Mouse (Mus musculus) thymus, adult 2 months (tissue): ENCODE results near the gene 2300009A05Rik. TPM values are rescaled to one million over a fixed set of nuclear protein-coding genes. Genes with fewer than 3 reads are reported as not detected.

ENCODE experiments used
- DNase-seq: peaks from one replicate; pipeline ENCODE4 v3.0.0; 2021
- H3K27ac ChIP-seq: fragments of 200-500 bp; 2 replicates; pipeline ENCODE4 v1.5.1; 2012; ENCODE audit warnings: low read length, control low read depth; ENCODE audit not compliant: control insufficient read depth, insufficient read depth
- H3K27me3 ChIP-seq: fragments of 200-500 bp; 2 replicates; pipeline ENCODE4 v1.6.1; 2012; ENCODE audit warnings: mild to moderate bottlenecking, low read length, moderate library complexity, mixed read lengths; ENCODE audit not compliant: control insufficient read depth, insufficient read depth
- H3K36me3 ChIP-seq: fragments of 200-500 bp; 2 replicates; pipeline ENCODE4 v1.6.1; 2012; ENCODE audit warnings: mild to moderate bottlenecking, low read length, moderate library complexity; ENCODE audit not compliant: control insufficient read depth, insufficient read depth
- H3K4me1 ChIP-seq: fragments of 200-500 bp; replicated peaks from 2 replicates; pipeline ENCODE4 v1.6.1; 2012; ENCODE audit warnings: low read length; ENCODE audit not compliant: control insufficient read depth, insufficient read depth
- H3K4me3 ChIP-seq: fragments of 200-500 bp; 2 replicates; pipeline ENCODE4 v1.5.1; 2012; ENCODE audit warnings: mild to moderate bottlenecking, low read length, control low read depth, moderate library complexity; ENCODE audit not compliant: control insufficient read depth, insufficient read depth
- CTCF ChIP-seq: fragments of 200-500 bp; IDR thresholded peaks from 2 replicates; pipeline ENCODE4 v1.5.1; 2012; ENCODE audit warnings: mild to moderate bottlenecking, control low read depth, low read length, moderate library complexity, borderline replicate concordance; ENCODE audit not compliant: control insufficient read depth, poor library complexity, insufficient read depth; ENCODE audit errors: extremely low read depth
- POLR2A ChIP-seq: fragments of 200-500 bp; IDR thresholded peaks from 2 replicates; pipeline ENCODE4 v1.6.1; 2012; ENCODE audit warnings: mild to moderate bottlenecking, low read length, control low read depth, moderate library complexity; ENCODE audit not compliant: control insufficient read depth, poor library complexity, insufficient read depth; ENCODE audit errors: extremely low read depth
- WGBS: fragments of 180-500 bp; shearing (Covaris S2); methylation state at CpG from one replicate; pipeline ENCODE4 v1.1.7; 2018; 5-methylcytosine and 5-hydroxymethylcytosine counted together
- polyA plus RNA-seq: library from polyadenylated mRNA; depleted of rRNA; stranded (reverse); fragments of >200 nt; gene quantifications from 2 replicates; pipeline ENCODE4 v1.2.3, GENCODE M21; 2012

Gene 2300009A05Rik
- polyA plus RNA-seq, 1 experiment, result 76.8 TPM

DNA sequence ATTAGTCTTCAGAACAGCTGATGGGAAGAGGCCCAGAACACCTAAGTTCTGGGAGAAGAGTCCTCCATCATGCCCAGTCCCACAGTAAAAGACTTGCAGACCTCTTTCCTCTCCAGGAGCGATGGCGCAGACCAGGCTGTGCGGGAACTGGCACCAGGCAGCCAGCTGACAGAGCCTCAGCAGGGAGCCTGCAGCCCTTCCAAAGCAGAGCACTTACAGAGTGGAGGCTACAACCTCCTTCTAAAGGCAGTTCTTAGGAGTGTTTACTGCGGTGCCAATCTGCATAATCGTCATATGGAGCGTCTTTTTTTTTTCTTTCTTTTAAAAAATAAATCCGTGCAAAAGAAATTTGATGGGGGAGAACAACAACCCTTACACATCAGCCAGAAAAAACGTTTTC, 26.5 kb downstream of the 2300009A05Rik start:
- WGBS, result 96% methylated on average over 8 of the region's 8 CpGs
- Histone ChIP-seq H3K4me3 (no peak overlapping the region), H3K27ac (no peak overlapping the region), H3K27me3 (no peaks in the 10 kb centered on the region), H3K36me3 (peaks cover 21% of the 10 kb centered on the region; the same call in 1 of the 2 replicates), H3K4me1 (peaks cover 9% of the 10 kb centered on the region)
- TF ChIP-seq POLR2A (no peak), CTCF (no peak)
- no peak for DNase-seq

DNA sequence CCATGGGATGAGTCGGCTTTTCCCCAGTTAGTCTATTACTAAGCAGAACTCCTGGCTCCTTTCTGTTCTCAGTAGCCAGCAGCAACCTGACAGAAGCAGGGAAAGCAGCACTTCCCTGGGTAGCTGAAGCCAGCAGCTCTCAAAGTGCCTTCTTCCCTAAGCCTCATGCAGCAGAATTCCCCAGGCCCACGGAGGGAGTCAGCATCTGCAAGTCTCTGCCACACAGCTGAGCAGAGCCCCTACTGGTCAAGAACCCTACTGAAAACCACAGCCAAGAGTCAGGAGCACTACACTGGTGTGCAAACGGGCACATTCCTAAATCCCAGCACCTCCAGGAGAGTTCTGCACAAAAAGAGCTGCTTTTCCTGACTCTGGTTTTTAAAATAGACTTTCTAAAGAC, 38.6 kb downstream of the 2300009A05Rik start:
- Histone ChIP-seq H3K4me1 (no peaks in the 10 kb centered on the region), H3K36me3 (peaks cover 13% of the 10 kb centered on the region), H3K27ac (no peak overlapping the region), H3K4me3 (no peak overlapping the region), H3K27me3 (no peaks in the 10 kb centered on the region)
- DNase-seq, result no peak
- 86% methylated on average over 3 of the region's 3 CpGs for WGBS
- TF ChIP-seq POLR2A (no peak), CTCF (no peak)

DNA sequence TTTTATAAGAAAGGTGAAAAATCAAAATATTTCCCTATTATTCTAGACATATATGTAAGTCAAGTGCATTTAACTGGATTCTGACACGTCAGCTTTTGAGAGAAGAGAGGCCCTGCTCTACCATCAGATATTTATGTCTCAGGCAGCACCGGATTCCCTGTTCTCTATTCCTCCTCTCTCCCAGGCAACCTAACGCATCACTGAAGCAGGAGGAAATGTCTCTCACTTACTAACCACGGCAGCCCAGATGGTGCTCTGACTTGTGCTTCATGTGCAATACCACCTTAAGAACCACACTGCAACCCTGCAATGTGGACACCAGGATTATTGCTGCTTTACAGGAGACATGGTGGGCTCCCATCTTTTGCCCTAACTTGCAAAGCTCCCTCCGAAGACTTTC, 40.0 kb downstream of the 2300009A05Rik start:
- DNase-seq, result no peak
- H3K27me3 ChIP-seq, result no peaks in the 10 kb centered on the region
- H3K4me1 ChIP-seq, result no peaks in the 10 kb centered on the region
- WGBS, result 82% methylated on average over 5 of the region's 5 CpGs
- H3K4me3 ChIP-seq, result no peak overlapping the region
- peaks cover 8% of the 10 kb centered on the region; the same call in 1 of the 2 replicates for H3K36me3 ChIP-seq
- H3K27ac ChIP-seq, result no peak overlapping the region
- TF ChIP-seq POLR2A, result no peak
- TF ChIP-seq CTCF, result no peak

DNA sequence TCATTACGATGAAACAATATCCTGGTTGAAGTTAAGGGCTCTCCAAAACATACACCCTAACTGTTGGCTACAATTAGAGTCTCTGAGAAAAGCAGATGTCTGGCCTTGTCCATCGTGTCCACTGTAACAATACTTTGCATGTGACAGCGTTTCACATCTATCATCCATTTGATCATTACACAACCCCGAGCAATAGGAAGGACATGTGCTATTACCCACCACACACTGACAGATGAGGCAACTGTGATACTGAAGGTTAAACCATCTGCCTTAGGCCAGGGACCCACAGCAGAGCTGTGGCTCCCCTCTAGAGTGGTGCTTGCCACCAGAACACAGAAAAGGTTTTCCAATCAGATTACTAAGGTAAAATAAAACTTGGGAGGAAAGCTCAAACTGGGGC, 42.3 kb downstream of the 2300009A05Rik start:
- Histone ChIP-seq H3K27me3 (no peaks in the 10 kb centered on the region), H3K4me1 (no peaks in the 10 kb centered on the region), H3K27ac (no peak overlapping the region), H3K36me3 (peaks cover 8% of the 10 kb centered on the region; the same call in 1 of the 2 replicates), H3K4me3 (no peak overlapping the region)
- DNase-seq, result no peak
- WGBS, result 95% methylated on average over 4 of the region's 4 CpGs
- no peak for TF ChIP-seq CTCF
- TF ChIP-seq POLR2A, result no peak

DNA sequence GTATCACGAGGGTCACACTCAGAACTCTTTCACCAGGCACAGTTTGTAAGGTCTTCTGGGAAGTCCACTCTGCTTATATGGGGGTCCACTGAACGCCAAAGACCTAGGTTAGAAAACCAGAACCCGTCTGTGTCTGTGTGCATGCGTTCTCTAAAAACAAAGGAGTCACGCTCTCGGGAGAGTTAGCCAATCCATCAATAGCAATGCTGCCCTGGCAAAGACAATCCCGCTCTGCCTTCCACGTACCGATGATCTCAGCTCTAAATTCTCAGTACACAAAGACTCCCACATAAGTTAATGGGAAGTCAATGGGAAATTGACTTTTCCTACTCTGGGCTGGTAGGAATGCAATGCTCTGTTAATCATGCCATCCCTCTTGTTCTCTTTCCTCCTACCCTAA, 42.8 kb downstream of the 2300009A05Rik start:
- TF ChIP-seq POLR2A, result no peak
- TF ChIP-seq CTCF, result no peak
- no peak overlapping the region for H3K27ac ChIP-seq
- 96% methylated on average over 9 of the region's 9 CpGs for WGBS
- H3K4me1 ChIP-seq, result no peaks in the 10 kb centered on the region
- H3K4me3 ChIP-seq, result no peak overlapping the region
- H3K36me3 ChIP-seq, result peaks cover 8% of the 10 kb centered on the region; the same call in 1 of the 2 replicates
- H3K27me3 ChIP-seq, result no peaks in the 10 kb centered on the region
- no peak for DNase-seq

DNA sequence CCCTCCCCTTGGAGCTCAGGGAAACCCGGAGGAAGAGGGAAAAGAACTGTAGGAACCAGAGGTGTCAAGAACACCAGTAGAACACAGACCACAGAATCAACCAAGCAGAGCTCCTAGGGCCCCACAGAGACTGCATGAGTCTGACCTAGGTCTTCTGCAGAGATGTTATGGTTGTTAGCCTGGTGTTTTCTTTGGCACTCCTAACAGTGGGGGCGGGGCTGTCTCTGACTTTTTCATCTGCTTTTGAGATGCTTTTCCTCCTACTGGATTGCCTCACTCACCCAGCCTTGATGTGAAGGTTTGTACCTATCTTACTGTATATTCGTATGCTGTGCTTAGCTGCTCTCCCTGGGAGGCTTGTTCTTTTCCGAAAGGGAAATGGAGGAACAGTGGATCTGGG, 44.9 kb downstream of the 2300009A05Rik start:
- Histone ChIP-seq H3K4me1 (no peaks in the 10 kb centered on the region), H3K36me3 (peaks cover 12% of the 10 kb centered on the region; the same call in 1 of the 2 replicates), H3K27ac (no peak overlapping the region), H3K27me3 (no peaks in the 10 kb centered on the region), H3K4me3 (no peak overlapping the region)
- WGBS, result 96% methylated on average over 4 of the region's 4 CpGs
- TF ChIP-seq CTCF (no peak), POLR2A (no peak)
- no peak for DNase-seq

DNA sequence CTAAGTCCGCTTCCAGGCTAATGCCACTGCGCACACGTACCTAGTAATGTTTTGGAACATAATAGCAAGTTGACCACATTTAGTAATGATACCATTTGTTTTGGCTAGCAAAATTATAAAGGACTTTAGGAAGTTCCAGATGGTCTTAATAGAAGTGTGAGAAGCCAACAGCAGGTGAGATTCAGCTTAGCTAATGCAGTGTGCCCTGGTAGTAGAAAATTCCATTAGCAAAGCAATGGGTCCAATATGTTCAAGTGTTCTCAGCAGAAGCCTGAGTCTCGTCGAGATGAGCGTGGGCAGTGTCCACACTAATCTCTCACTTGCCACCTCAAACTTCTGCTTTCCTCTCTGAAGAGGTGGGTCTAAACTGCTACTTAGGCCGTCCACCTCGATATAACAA, 49.0 kb downstream of the 2300009A05Rik start:
- peaks cover 5% of the 10 kb centered on the region; the same call in 1 of the 2 replicates for H3K36me3 ChIP-seq
- DNase-seq, result no peak
- no peak overlapping the region for H3K27ac ChIP-seq
- WGBS, result 96% methylated on average over 8 of the region's 8 CpGs
- no peaks in the 10 kb centered on the region for H3K4me1 ChIP-seq
- no peaks in the 10 kb centered on the region for H3K27me3 ChIP-seq
- TF ChIP-seq CTCF, result no peak
- no peak for TF ChIP-seq POLR2A
- no peak overlapping the region for H3K4me3 ChIP-seq
